Mouse (Mus musculus) kidney, adult 2 months (tissue): Measurements from ENCODE around the gene AI661453. TPM values are rescaled to one million over a fixed set of nuclear protein-coding genes. Genes with fewer than 3 reads are reported as not detected.
A peak's percentile ranks its signal among the peaks of the same experiment; 100 is the strongest.

Source experiments
- DNase-seq: peaks from one replicate; pipeline ENCODE4 v3.0.0; 2021
- H3K27ac ChIP-seq: fragments of 200-500 bp; 2 replicates; pipeline ENCODE4 v1.5.1; 2012; ENCODE audit warnings: low read depth, low read length, control low read depth, inconsistent platforms; ENCODE audit not compliant: insufficient read depth
- H3K27me3 ChIP-seq: fragments of 200-500 bp; replicated peaks from 2 replicates; pipeline ENCODE4 v1.6.1; 2012; ENCODE audit warnings: mild to moderate bottlenecking, moderate library complexity, low read length, inconsistent platforms; ENCODE audit not compliant: control insufficient read depth, insufficient read depth
- H3K36me3 ChIP-seq: fragments of 200-500 bp; 2 replicates; pipeline ENCODE4 v1.6.1; 2012; ENCODE audit warnings: mild to moderate bottlenecking, moderate library complexity, low read length, inconsistent platforms; ENCODE audit not compliant: control insufficient read depth, insufficient read depth
- H3K4me1 ChIP-seq: fragments of 200-500 bp; 2 replicates; pipeline ENCODE4 v1.6.1; 2011; ENCODE audit warnings: low read length; ENCODE audit not compliant: control insufficient read depth, insufficient read depth
- H3K4me3 ChIP-seq: fragments of 200-500 bp; 2 replicates; pipeline ENCODE4 v1.5.1; 2011; ENCODE audit warnings: mild to moderate bottlenecking, low read depth, low read length, control low read depth; ENCODE audit not compliant: insufficient read depth
- CTCF ChIP-seq: fragments of 200-500 bp; conservative IDR thresholded peaks from 2 replicates; pipeline ENCODE4 v1.5.1; 2011; ENCODE audit warnings: low read depth, mild to moderate bottlenecking, control low read depth, low read length, moderate library complexity, mixed read lengths; ENCODE audit not compliant: insufficient read depth, insufficient read length
- POLR2A ChIP-seq: fragments of 200-500 bp; IDR thresholded peaks from one replicate; pipeline ENCODE4 v1.6.1; 2011; ENCODE audit warnings: low read depth, low read length, control low read depth
- WGBS: fragments of 180-500 bp; shearing (Covaris S2); methylation state at CpG from one replicate; pipeline ENCODE4 v1.1.7; 2018; 5-methylcytosine and 5-hydroxymethylcytosine counted together
- polyA plus RNA-seq: library from polyadenylated mRNA; depleted of rRNA; stranded (reverse); fragments of >200 nt; gene quantifications from 2 replicates; pipeline ENCODE4 v1.2.3, GENCODE M21; 2012

Gene AI661453
- polyA plus RNA-seq, 1 experiment: 9.7 TPM

DNA sequence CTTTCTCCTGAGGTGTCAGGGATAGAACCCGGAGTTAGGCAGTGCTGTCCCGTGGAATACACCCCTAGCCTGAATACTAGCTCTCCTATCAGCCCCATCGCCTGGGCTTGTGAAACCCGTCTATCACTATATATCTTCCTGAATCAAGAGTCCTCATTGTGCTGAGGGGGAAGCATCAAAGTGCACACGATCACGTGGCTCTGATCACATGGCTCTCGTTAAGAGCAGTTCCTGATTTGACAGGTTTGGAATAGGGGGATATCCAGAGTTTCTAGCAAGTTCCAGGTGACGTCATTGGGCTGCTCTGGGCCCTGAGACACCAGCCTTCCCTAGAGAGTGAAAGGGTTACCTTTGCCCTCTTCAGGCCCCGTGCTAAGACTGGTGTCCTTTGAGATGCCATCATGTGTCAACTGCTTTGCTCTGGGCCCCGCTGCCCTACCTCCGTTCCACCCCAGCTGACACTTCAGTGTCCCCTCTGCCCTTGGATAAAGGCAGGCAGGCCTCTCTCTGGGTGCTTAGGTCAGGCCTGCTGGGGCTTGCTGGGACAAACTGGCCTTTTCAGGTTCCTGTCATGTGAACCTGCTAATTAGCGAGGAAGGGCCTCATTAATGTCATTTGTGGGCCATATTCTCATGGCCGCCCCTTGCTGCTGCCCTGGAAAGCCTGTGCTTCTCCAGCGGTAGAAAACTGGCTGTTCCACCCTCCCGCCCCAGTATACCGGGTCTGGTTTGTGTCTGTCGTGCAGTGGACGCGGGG is 5.1 kb downstream of the AI661453 start:
- 68% methylated on average over 19 of the region's 19 CpGs for WGBS

GRCm38 (mm10) chr17:47442271-47442670 is 5.9 kb downstream of the AI661453 start:
- 72% methylated on average over 3 of the region's 3 CpGs for WGBS
- TF ChIP-seq POLR2A (no peak), CTCF (0 out of 2 replicates have a peak, but pooled peaks have one; percentile 14)
- peaks cover 3% of the 10 kb centered on the region; the same call in 1 of the 2 replicates for H3K4me1 ChIP-seq
- no peaks in the 10 kb centered on the region for H3K36me3 ChIP-seq
- no peak for DNase-seq
- no peak overlapping the region for H3K4me3 ChIP-seq
- no peaks in the 10 kb centered on the region for H3K27me3 ChIP-seq
- peak overlapping the region; percentile 88; the same call in 1 of the 2 replicates for H3K27ac ChIP-seq

More for the DNA sequence above, 5.1 kb downstream of the AI661453 start:
- H3K4me1 ChIP-seq: peaks cover 3% of the 10 kb centered on the region; the same call in 1 of the 2 replicates
- peak overlapping the region; percentile 88 for H3K27ac ChIP-seq
- no peaks in the 10 kb centered on the region for H3K27me3 ChIP-seq
- DNase-seq: peak; percentile 56
- TF ChIP-seq CTCF: no peak
- TF ChIP-seq POLR2A: no peak
- no peaks in the 10 kb centered on the region for H3K36me3 ChIP-seq
- H3K4me3 ChIP-seq: no peak overlapping the region

DNA sequence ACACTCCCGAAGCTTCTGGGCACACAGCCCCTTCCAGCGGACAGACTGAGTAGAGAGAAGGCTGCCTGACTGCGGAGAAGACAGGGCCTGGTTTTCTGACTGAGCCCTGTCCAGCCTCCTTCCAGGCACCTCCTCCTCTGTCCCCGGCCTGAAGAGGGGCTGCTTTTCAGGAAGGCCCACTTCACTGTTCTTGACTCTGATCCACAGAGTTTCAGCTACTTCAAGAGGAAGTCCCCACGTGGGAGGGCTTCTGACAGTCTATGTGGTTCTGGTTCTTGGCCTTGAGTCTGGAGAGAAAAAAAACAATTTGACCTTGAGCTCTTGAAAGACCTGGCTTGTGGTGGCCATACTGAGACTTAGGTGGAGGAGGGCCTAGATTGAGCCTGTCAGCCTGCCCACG is 7.7 kb downstream of the AI661453 start:
- H3K27ac ChIP-seq: peak overlapping the region; percentile 75
- WGBS: 69% methylated on average over 6 of the region's 6 CpGs

GRCm38 (mm10) chr17:47445518-47445917 is 9.1 kb downstream of the AI661453 start:
- 79% methylated on average over 11 of the region's 11 CpGs for WGBS
- no peak overlapping the region for H3K4me3 ChIP-seq
- H3K27ac ChIP-seq: no peak overlapping the region
- H3K36me3 ChIP-seq: no peaks in the 10 kb centered on the region
- no peaks in the 10 kb centered on the region for H3K27me3 ChIP-seq
- DNase-seq: no peak
- peaks cover 15% of the 10 kb centered on the region for H3K4me1 ChIP-seq
- TF ChIP-seq CTCF: no peak
- no peak for TF ChIP-seq POLR2A

More for the DNA sequence above, 7.7 kb downstream of the AI661453 start:
- no peaks in the 10 kb centered on the region for H3K27me3 ChIP-seq
- H3K36me3 ChIP-seq: no peaks in the 10 kb centered on the region
- peaks cover 10% of the 10 kb centered on the region for H3K4me1 ChIP-seq
- no peak for DNase-seq
- TF ChIP-seq CTCF (no peak), POLR2A (no peak)
- no peak overlapping the region for H3K4me3 ChIP-seq

GRCm38 (mm10) chr17:47446025-47446424 is 9.6 kb downstream of the AI661453 start:
- Histone ChIP-seq H3K4me1 (peaks cover 15% of the 10 kb centered on the region), H3K4me3 (no peak overlapping the region), H3K36me3 (no peaks in the 10 kb centered on the region), H3K27me3 (no peaks in the 10 kb centered on the region), H3K27ac (no peak overlapping the region)
- DNase-seq: no peak
- WGBS: 90% methylated on average over 9 of the region's 9 CpGs
- TF ChIP-seq CTCF (no peak), POLR2A (no peak)

- no peak overlapping the region for H3K27ac ChIP-seq
Measured at GRCm38 (mm10) chr17:47446561-47446960, 10.1 kb downstream of the AI661453 start.

DNA sequence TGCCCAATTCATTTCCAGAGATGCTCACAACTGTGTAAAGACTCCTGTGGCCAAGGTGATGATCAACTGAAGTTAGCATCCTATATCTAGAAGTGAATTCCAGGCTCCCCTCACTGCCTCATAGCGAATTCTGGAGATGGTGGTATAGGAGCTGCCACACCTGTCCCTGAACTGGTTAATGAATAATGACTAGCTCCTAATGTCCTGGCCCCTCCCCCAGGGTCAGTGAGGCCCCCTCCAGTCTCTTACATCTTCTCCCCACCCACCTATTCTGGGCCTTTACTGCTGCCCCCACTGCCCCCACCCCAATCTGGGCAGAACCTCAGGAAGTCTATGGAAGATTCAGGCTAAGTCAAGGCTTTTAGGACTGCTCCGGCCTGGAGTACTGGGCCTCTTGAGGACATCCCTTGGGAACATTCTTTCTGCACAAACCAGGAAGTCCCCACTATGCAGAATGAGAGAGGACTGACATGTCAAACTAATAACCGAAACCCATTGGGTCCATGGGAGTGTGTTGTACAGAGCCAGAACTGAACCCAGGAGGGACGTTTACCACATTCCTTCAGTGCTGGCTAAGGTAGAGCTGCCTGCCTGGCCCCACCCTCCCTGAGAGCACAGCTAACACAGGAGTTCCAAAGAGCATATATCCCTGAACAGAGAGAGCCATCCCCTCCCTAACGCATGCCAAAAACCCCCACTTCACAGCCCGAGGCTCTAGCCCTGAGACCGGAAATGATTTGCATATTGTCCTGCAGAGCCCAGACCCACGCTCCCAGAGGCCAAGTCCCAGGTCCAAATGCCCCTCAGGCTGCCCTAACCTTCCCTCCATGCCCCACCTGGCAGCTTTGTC is 12.3 kb downstream of the AI661453 start:
- TF ChIP-seq CTCF (no peak), POLR2A (no peak)
- no peaks in the 10 kb centered on the region for H3K27me3 ChIP-seq
- WGBS: 24% methylated on average over 8 of the region's 8 CpGs
- H3K36me3 ChIP-seq: no peaks in the 10 kb centered on the region
- H3K4me3 ChIP-seq: no peak overlapping the region
- peak; percentile 31 for DNase-seq
- peak overlapping the region; percentile 29 for H3K27ac ChIP-seq
- H3K4me1 ChIP-seq: peaks cover 25% of the 10 kb centered on the region

More at GRCm38 (mm10) chr17:47446561-47446960, 10.1 kb downstream of the AI661453 start:
- no peaks in the 10 kb centered on the region for H3K27me3 ChIP-seq
- 88% methylated on average over 11 of the region's 11 CpGs for WGBS
- no peak for TF ChIP-seq POLR2A
- no peak for TF ChIP-seq CTCF
- H3K4me3 ChIP-seq: no peak overlapping the region
- H3K4me1 ChIP-seq: peaks cover 17% of the 10 kb centered on the region
- no peaks in the 10 kb centered on the region for H3K36me3 ChIP-seq
- no peak for DNase-seq
